Mouse (Mus musculus) naive thymus-derived CD4-positive, alpha-beta T cell, adult 5 months (primary cell): ENCODE measurements around the gene Igfbp6. TPM values are rescaled to one million over a fixed set of nuclear protein-coding genes. Genes with fewer than 3 reads are reported as not detected.

Experiments used
- polyA plus RNA-seq: library from polyadenylated mRNA; unstranded; fragments of 100-300 nt; shearing (Covaris generic); gene quantifications from one replicate; pipeline ENCODE4 v1.2.1, GENCODE M21; 2017

The Igfbp6 gene
- 0.31 TPM for polyA plus RNA-seq

GRCm38 (mm10) chr15:102144274-102144711, at the start of gene Igfbp6:
Igfbp6 (plus strand) TSS chr15:102144362.

GRCm38 (mm10) chr15:102100161-102100981, 43.8 kb upstream of the Igfbp6 start, which contains the start of gene Tns2:
Tns2 (plus strand) TSS chr15:102100413.

GRCm38 (mm10) chr15:102136129-102136758, 7.9 kb upstream of the Igfbp6 start, which contains the start of gene Spryd3:
Spryd3 (minus strand) TSS chr15:102136234.

GRCm38 (mm10) chr15:102150301-102151135, 6.4 kb downstream of the Igfbp6 start, which contains the start of gene Soat2:
Soat2 (plus strand) TSS chr15:102150526.

Other genes starting within 250 kb of the Igfbp6 start
- 0.16 TPM for gene Krt4, start 219.6 kb upstream of the Igfbp6 start, polyA plus RNA-seq
- gene Krt79, start 204.0 kb upstream of the Igfbp6 start, polyA plus RNA-seq: not detected
- gene Krt78, start 190.1 kb upstream of the Igfbp6 start, polyA plus RNA-seq: not detected
- gene Krt8, start 139.9 kb upstream of the Igfbp6 start, polyA plus RNA-seq: not detected
- gene Krt18, start 116.2 kb upstream of the Igfbp6 start, polyA plus RNA-seq: not detected
- gene Eif4b, start 70.6 kb upstream of the Igfbp6 start, polyA plus RNA-seq: 119 TPM
- not detected for gene Tns2, start 43.9 kb upstream of the Igfbp6 start, polyA plus RNA-seq
- 30.0 TPM for gene Spryd3, start 8.1 kb upstream of the Igfbp6 start, polyA plus RNA-seq
- not detected for gene Soat2, start 6.2 kb downstream of the Igfbp6 start, polyA plus RNA-seq
- 135 TPM for gene Zfp740, start 58.9 kb downstream of the Igfbp6 start, polyA plus RNA-seq
- 13.8 TPM for gene Csad, start 60.4 kb downstream of the Igfbp6 start, polyA plus RNA-seq
- 903 TPM for gene Itgb7, start 87.6 kb downstream of the Igfbp6 start, polyA plus RNA-seq
- gene Rarg, start 113.2 kb downstream of the Igfbp6 start, polyA plus RNA-seq: 5.5 TPM
- gene Gm9918, start 126.2 kb downstream of the Igfbp6 start, polyA plus RNA-seq: not detected
- gene Mfsd5, start 135.1 kb downstream of the Igfbp6 start, polyA plus RNA-seq: 34.6 TPM
- not detected for gene Espl1, start 151.9 kb downstream of the Igfbp6 start, polyA plus RNA-seq
- gene Pfdn5, start 181.8 kb downstream of the Igfbp6 start, polyA plus RNA-seq: 462 TPM
- gene Myg1, start 187.3 kb downstream of the Igfbp6 start, polyA plus RNA-seq: 47.0 TPM
- gene Aaas, start 206.4 kb downstream of the Igfbp6 start, polyA plus RNA-seq: 49.0 TPM
- gene Sp7, start 222.8 kb downstream of the Igfbp6 start, polyA plus RNA-seq: not detected